In the genomic region with DNA sequence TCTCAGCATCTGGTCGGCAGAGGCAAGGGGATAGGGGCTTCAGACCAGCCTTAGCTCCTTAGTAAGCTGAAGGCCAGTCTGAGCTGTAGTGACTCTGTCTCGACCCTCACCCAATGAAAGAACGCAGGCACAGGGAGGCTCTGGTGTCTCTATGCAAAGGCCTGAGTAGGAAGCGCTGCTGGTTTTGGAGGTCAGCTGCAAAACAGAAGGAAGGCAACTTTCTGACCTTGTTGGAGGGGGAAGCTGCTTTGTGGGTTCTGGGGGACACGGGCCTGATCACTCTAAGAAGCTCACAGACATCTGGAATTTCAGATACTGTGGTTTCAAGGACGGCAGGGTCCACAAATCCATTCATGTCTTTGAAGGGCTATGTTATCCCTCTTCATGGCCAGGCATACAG, we compare ENCODE assay signal across 8 mouse cellular contexts. TPM values are rescaled to one million over a fixed set of nuclear protein-coding genes. Genes with fewer than 3 reads are reported as not detected.
DNase-seq lines count a peak whose midpoint lies in the region; ATAC-seq and TF ChIP-seq lines count a peak whose summit lies in the region.

No protein-coding gene starts in this region.

- H3K9me3 ChIP-seq in forebrain, embryonic 10.5 days, result no peaks in the 10 kb centered on the region
- no peaks in the 10 kb centered on the region for H3K9me3 ChIP-seq in forebrain, embryonic 16.5 days (ENCODE audit: control insufficient read depth, low read length)
- H3K9me3 ChIP-seq in lung, embryonic 14.5 days (ENCODE audit: low read depth, low read length), result no peaks in the 10 kb centered on the region
- H3K9me3 ChIP-seq in intestine, embryonic 15.5 days, result no peaks in the 10 kb centered on the region
- H3K9me3 ChIP-seq in neural tube, embryonic 13.5 days, result no peaks in the 10 kb centered on the region

- no peak for TF ChIP-seq CTCF in lung, embryonic 14.5 days (IDR thresholded peaks at IDR 0.05; ENCODE audit: low read depth)

- ATAC-seq in forebrain, embryonic 16.5 days, result no peak
- no peak for ATAC-seq in lung, embryonic 14.5 days (ENCODE audit: insufficient read depth)
- ATAC-seq in intestine, embryonic 15.5 days, result no peak
- no peak for ATAC-seq in neural tube, embryonic 13.5 days (ENCODE audit: low read depth)

- H3K4me3 ChIP-seq in forebrain, embryonic 10.5 days, result no peak overlapping the region
- H3K4me3 ChIP-seq in forebrain, embryonic 16.5 days (replicated peaks; ENCODE audit: low read length), result no peak overlapping the region
- no peak overlapping the region for H3K4me3 ChIP-seq in lung, embryonic 14.5 days (ENCODE audit: low read depth, low read length)
- H3K4me3 ChIP-seq in intestine, embryonic 15.5 days (replicated peaks), result no peak overlapping the region
- H3K4me3 ChIP-seq in neural tube, embryonic 13.5 days, result no peak overlapping the region

- H3K27ac ChIP-seq in forebrain, embryonic 10.5 days, result peak overlapping the region; percentile 26; the same call in 1 of the 2 replicates
- no peak overlapping the region for H3K27ac ChIP-seq in forebrain, embryonic 16.5 days (ENCODE audit: low read length)
- H3K27ac ChIP-seq in lung, embryonic 14.5 days (ENCODE audit: low read depth), result no peak overlapping the region
- H3K27ac ChIP-seq in intestine, embryonic 15.5 days, result no peak overlapping the region
- H3K27ac ChIP-seq in neural tube, embryonic 13.5 days (replicated peaks), result no peak overlapping the region

- H3K36me3 ChIP-seq in forebrain, embryonic 10.5 days (replicated peaks), result no peaks in the 10 kb centered on the region
- H3K36me3 ChIP-seq in forebrain, embryonic 16.5 days (ENCODE audit: control insufficient read depth, insufficient read depth), result no peaks in the 10 kb centered on the region
- no peaks in the 10 kb centered on the region for H3K36me3 ChIP-seq in lung, embryonic 14.5 days (ENCODE audit: insufficient read depth)
- H3K36me3 ChIP-seq in intestine, embryonic 15.5 days, result no peaks in the 10 kb centered on the region
- H3K36me3 ChIP-seq in neural tube, embryonic 13.5 days, result no peaks in the 10 kb centered on the region

- peaks cover 37% of the 10 kb centered on the region for H3K27me3 ChIP-seq in forebrain, embryonic 10.5 days (ENCODE audit: poor library complexity, severe bottlenecking)
- no peaks in the 10 kb centered on the region for H3K27me3 ChIP-seq in forebrain, embryonic 16.5 days (replicated peaks; ENCODE audit: control insufficient read depth, insufficient read depth, low read length)
- H3K27me3 ChIP-seq in lung, embryonic 14.5 days (ENCODE audit: insufficient read depth, low read length), result no peaks in the 10 kb centered on the region
- no peaks in the 10 kb centered on the region for H3K27me3 ChIP-seq in intestine, embryonic 15.5 days (replicated peaks)
- H3K27me3 ChIP-seq in neural tube, embryonic 13.5 days, result no peaks in the 10 kb centered on the region

- 61% methylated on average over 6 of the region's 6 CpGs for whole genome bisulfite sequencing in forebrain, embryonic 10.5 days
- 71% methylated on average over 6 of the region's 6 CpGs for WGBS in forebrain, embryonic 16.5 days
- WGBS in lung, embryonic 14.5 days, result 75% methylated on average over 6 of the region's 6 CpGs
- WGBS in intestine, embryonic 15.5 days, result 62% methylated on average over 6 of the region's 6 CpGs
- 70% methylated on average over 6 of the region's 6 CpGs for WGBS in neural tube, embryonic 13.5 days

- H3K4me2 ChIP-seq in forebrain, embryonic 16.5 days (ENCODE audit: low read length), result no peak overlapping the region
- peak overlapping the region; percentile 48 for H3K4me2 ChIP-seq in lung, embryonic 14.5 days
- H3K4me2 ChIP-seq in intestine, embryonic 15.5 days (replicated peaks), result peak overlapping the region; percentile 53; the same call in 1 of the 2 replicates
- H3K4me2 ChIP-seq in neural tube, embryonic 13.5 days, result peak overlapping the region; percentile 53

- no peak for DNase-seq in forebrain, embryonic 10.5 days (ENCODE audit: extremely low spot score, low spot score)
- no peak for DNase-seq in lung, embryonic 14.5 days
- no peak for DNase-seq in lung, postnatal 4 days
- no peak for DNase-seq in MN1 (ENCODE audit: low spot score)
- DNase-seq in yolk sac, embryonic 10.5 days (ENCODE audit: low spot score), result no peak

- H3K9ac ChIP-seq in forebrain, embryonic 16.5 days (replicated peaks; ENCODE audit: low read depth, low read length), result no peak overlapping the region; the same call in 1 of the 2 replicates
- no peak overlapping the region for H3K9ac ChIP-seq in lung, embryonic 14.5 days
- H3K9ac ChIP-seq in intestine, embryonic 15.5 days, result no peak overlapping the region
- H3K9ac ChIP-seq in neural tube, embryonic 13.5 days, result peak overlapping the region; percentile 45; the same call in 1 of the 2 replicates

- H3K4me1 ChIP-seq in forebrain, embryonic 10.5 days, result peaks cover 37% of the 10 kb centered on the region
- H3K4me1 ChIP-seq in forebrain, embryonic 16.5 days (replicated peaks; ENCODE audit: control insufficient read depth, insufficient read depth, low read length), result peaks cover 4% of the 10 kb centered on the region; the same call in 1 of the 2 replicates
- no peaks in the 10 kb centered on the region for H3K4me1 ChIP-seq in lung, embryonic 14.5 days (ENCODE audit: insufficient read depth)
- peaks cover 23% of the 10 kb centered on the region for H3K4me1 ChIP-seq in intestine, embryonic 15.5 days (replicated peaks)
- peaks cover 20% of the 10 kb centered on the region for H3K4me1 ChIP-seq in neural tube, embryonic 13.5 days (replicated peaks)

RNA-seq across cellular contexts. Expression of gene Commd7, which starts 46.6 kb away (rescaled TPM):
- polyA plus RNA-seq in forebrain, embryonic 10.5 days (2016; fragmentation: Nextera tagmentation; extraction: Ambion mirVana), result 66.2 and 71.8 TPM in 2 replicates
- polyA plus RNA-seq in forebrain, embryonic 16.5 days (2015; fragmentation: Nextera tagmentation; extraction: Ambion mirVana), result 99.8 and 108 TPM in 2 replicates
- polyA plus RNA-seq in lung, embryonic 14.5 days (2014; fragmentation: Nextera tagmentation; extraction: Ambion mirVana), result 66.5 and 70.9 TPM in 2 replicates
- polyA plus RNA-seq in intestine, embryonic 15.5 days (2015; fragmentation: Nextera tagmentation; extraction: Ambion mirVana), result 81.2 and 82.1 TPM in 2 replicates
- 84.6 and 85.9 TPM in 2 replicates for polyA plus RNA-seq in neural tube, embryonic 13.5 days (2015; fragmentation: Nextera tagmentation; extraction: Ambion mirVana)

RNA-seq across cellular contexts. Expression of gene Nol4l, which starts 56.2 kb away (rescaled TPM):
- polyA plus RNA-seq in forebrain, embryonic 10.5 days (2016; fragmentation: Nextera tagmentation; extraction: Ambion mirVana), result 11.7 and 12.3 TPM in 2 replicates
- 47.8 and 50.4 TPM in 2 replicates for polyA plus RNA-seq in forebrain, embryonic 16.5 days (2015; fragmentation: Nextera tagmentation; extraction: Ambion mirVana)
- 13.6 and 13.9 TPM in 2 replicates for polyA plus RNA-seq in lung, embryonic 14.5 days (2014; fragmentation: Nextera tagmentation; extraction: Ambion mirVana)
- 25.6 and 27.1 TPM in 2 replicates for polyA plus RNA-seq in intestine, embryonic 15.5 days (2015; fragmentation: Nextera tagmentation; extraction: Ambion mirVana)
- polyA plus RNA-seq in neural tube, embryonic 13.5 days (2015; fragmentation: Nextera tagmentation; extraction: Ambion mirVana), result 40.8 and 43.3 TPM in 2 replicates
